In the genomic region with DNA sequence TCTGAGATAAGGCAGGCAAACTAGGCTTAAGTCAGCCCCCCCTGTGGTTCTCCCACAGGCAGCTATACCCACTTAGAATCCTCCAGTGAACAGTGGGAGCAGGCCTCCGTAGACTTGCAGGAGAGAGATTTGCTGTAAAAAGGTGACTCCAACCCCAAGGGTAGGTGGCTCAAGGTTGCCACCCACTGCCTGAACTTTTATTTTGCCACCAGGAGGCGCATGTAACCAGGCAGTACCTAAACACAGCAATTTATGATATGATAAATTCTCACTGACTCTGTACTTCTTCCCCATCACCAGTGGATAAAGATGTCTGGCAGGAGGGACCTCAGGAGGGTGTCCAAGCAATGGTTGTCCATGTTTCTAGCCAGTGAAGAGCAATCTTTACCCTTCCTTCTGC, we compare ENCODE assay signal across 13 mouse cellular contexts. TPM values are rescaled to one million over a fixed set of nuclear protein-coding genes. Genes with fewer than 3 reads are reported as not detected.
DNase-seq lines count a peak whose midpoint lies in the region; TF ChIP-seq lines count a peak whose summit lies in the region.
"Had no signal": no experiment of that assay in that cellular context is flagged by ENCODE, and none has a peak within 500 bp of the region (broad histone marks: within the 10 kb centered on the region; RNA-seq: fewer than 3 reads in every experiment).

No protein-coding gene starts in this region.

- peak; percentile 49 for DNase-seq in adrenal gland, postnatal 14 days
- DNase-seq in adrenal gland, postnatal 4 days (ENCODE audit: low spot score in 2 of 2) = no peak
- no peak for DNase-seq in left cerebral cortex, adult 2 months (ENCODE audit: extremely low spot score in 1 of 2, low spot score in 2 of 2)
- no peak for DNase-seq in left cerebral cortex, postnatal 10 days (ENCODE audit: extremely low spot score in 1 of 2, low spot score in 2 of 2)
- peak; percentile 25 for DNase-seq in A20 (ENCODE audit: low read depth, low spot score)
- peak; percentile 49 for DNase-seq in induced T-regulatory cell, adult 2 months (ENCODE audit: low read depth)
- no peak for DNase-seq in right cerebral cortex, adult 2 months (ENCODE audit: low spot score in 2 of 2)
- no peak for DNase-seq in testis, postnatal 10 days (ENCODE audit: low spot score)
- DNase-seq: cerebellum, adult 11-12 months; spleen, adult 18-20 months had no signal

- no peak overlapping the region for H3K27ac ChIP-seq in left cerebral cortex, adult 2 months
- H3K27ac ChIP-seq: hindbrain, embryonic 15.5 days; limb, embryonic 12.5 days; neural tube, embryonic 12.5 days had no signal

- H3K4me3 ChIP-seq in left cerebral cortex, adult 2 months = no peak overlapping the region
- H3K4me3 ChIP-seq: hindbrain, embryonic 15.5 days; limb, embryonic 12.5 days; neural tube, embryonic 12.5 days had no signal

- TF ChIP-seq CTCF in left cerebral cortex, adult 2 months (IDR thresholded peaks at IDR 0.05) = peak; percentile 43

- intact Hi-C loops in left cerebral cortex, adult 2 months (cut with DNase I) = no loop called here
- intact Hi-C loops in left cerebral cortex, postnatal 10 days (cut with DNase I) = no loop called here

RNA-seq across cellular contexts. Expression of a gene that starts 38.1 kb away (rescaled TPM):
- total RNA-seq in adrenal gland, postnatal 14 days (2021) = 23.7 and 24.3 TPM in 2 replicates
- 10 to 100 TPM; 16.6 to 18.5 TPM for total RNA-seq in adrenal gland, postnatal 4 days (2021)
- total RNA-seq in left cerebral cortex, adult 2 months (2021) = 100 to 1,000 TPM; 118 to 155 TPM
- 10 to 100 TPM; 81.9 to 85.0 TPM for total RNA-seq in left cerebral cortex, postnatal 10 days (2021)

Comparison
In these comparisons a context has a peak if more than half of its experiments do, and no peak if none do; other contexts are left out.
1. DNase-seq: peak in adrenal gland, postnatal 14 days (single experiment), A20 (single experiment) and induced T-regulatory cell, adult 2 months (single experiment); none in adrenal gland, postnatal 4 days (0 of 2), left cerebral cortex, adult 2 months (0 of 2), left cerebral cortex, postnatal 10 days (0 of 2), right cerebral cortex, adult 2 months (0 of 2) and testis, postnatal 10 days (single experiment).